Mouse (Mus musculus): ENCODE data around the gene Sh3glb2. TPM values are rescaled to one million over a fixed set of nuclear protein-coding genes. Genes with fewer than 3 reads are reported as not detected.
A peak's percentile ranks its signal among the peaks of the same experiment; 100 is the strongest.

The Sh3glb2 gene
- total and polyA plus RNA-seq, 2 experiments from 2014 or later: 171 to 410 TPM

DNA sequence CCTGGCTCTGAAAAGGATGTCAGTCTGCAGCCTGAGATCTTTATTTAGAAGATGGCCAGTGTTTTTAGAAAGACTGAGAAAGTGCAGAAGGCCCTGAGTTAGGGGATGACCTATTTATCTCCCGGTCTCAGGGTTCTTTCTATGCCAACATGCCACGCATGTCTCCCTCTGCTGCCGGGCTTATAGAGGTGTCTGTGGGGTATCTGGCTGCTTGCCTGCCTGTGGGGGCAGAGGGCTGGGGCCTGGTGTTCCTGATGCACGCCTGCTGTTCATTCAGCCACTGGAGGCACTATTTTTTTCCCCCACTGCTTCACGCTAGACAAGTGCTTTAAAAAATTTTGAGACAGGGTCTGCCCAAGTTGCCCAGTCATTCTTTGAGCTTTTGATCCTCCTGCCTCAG, 7.1 kb upstream of the Sh3glb2 start:
- no peaks in the 10 kb centered on the region for H3K27me3 ChIP-seq (ENCODE audit: insufficient read depth, low read length)
- no peaks in the 10 kb centered on the region for H3K9me3 ChIP-seq (ENCODE audit: low read length)
- no peak overlapping the region for H3K9ac ChIP-seq (replicated peaks; ENCODE audit: low read length)
- H3K4me3 ChIP-seq (ENCODE audit: low read length): no peak overlapping the region
- WGBS: 36% methylated on average over 5 of the region's 5 CpGs
- no peak for DNase-seq (ENCODE audit: low spot score)
- peaks cover 42% of the 10 kb centered on the region for H3K36me3 ChIP-seq (ENCODE audit: insufficient read depth, low read length)
- no peak for ATAC-seq
- TF ChIP-seq CTCF (IDR thresholded peaks at IDR 0.05; ENCODE audit: low read depth): no peak
- peaks cover 15% of the 10 kb centered on the region; the same call in 1 of the 2 replicates for H3K4me1 ChIP-seq (ENCODE audit: insufficient read depth, low read length)
- no peak overlapping the region for H3K4me2 ChIP-seq (ENCODE audit: low read depth, low read length)
- H3K27ac ChIP-seq: no peak overlapping the region

DNA sequence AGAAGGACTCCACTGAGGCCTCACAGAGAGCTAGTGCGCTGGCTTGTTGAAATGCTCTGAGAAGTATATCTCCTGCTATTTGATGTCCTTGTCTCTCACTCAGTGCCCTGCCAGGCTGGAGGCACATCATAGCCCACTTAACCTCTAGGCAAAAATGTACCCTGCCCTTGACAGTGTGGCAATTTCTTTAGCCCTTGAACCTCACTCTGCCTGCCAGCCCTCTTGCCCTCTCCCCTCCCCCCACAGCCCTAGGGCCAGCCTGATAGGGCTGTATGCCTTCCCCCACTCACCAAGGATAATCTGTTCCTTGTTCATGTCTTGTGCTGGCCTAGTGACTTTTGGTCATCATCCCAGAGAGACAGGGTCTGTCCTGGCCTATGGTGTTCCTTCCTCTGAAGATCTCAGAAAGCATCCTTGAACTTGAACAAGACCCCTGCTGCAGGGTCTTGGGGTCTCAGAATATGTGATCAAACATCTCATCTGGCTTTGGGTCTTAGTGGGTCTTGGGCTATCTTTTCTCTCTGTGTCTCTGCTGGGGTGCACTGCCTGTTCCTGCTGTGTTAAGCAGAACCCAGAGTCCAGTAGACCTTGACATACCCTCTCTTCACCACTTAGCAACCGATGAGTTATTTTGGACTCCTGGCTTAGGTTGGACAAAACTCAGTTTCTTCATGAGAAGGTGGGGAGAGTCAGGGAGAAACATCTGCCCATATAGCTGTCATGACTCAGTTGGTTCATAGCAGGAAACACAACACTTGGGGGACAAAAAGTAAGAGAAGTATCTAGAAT, 6.3 kb upstream of the Sh3glb2 start:
- H3K27ac ChIP-seq: no peak overlapping the region
- H3K4me2 ChIP-seq (ENCODE audit: low read depth, low read length): peak overlapping the region; percentile 95
- no peaks in the 10 kb centered on the region for H3K9me3 ChIP-seq (ENCODE audit: low read length)
- no peaks in the 10 kb centered on the region for H3K27me3 ChIP-seq (ENCODE audit: insufficient read depth, low read length)
- H3K9ac ChIP-seq (replicated peaks; ENCODE audit: low read length): peak overlapping the region; percentile 78; the same call in 1 of the 2 replicates
- ATAC-seq (no peak), DNase-seq (ENCODE audit: low spot score) (no peak)
- H3K4me3 ChIP-seq (ENCODE audit: low read length): peak overlapping the region; percentile 95
- 93% methylated on average over 2 of the region's 2 CpGs for WGBS
- TF ChIP-seq CTCF (IDR thresholded peaks at IDR 0.05; ENCODE audit: low read depth): no peak
- H3K4me1 ChIP-seq (ENCODE audit: insufficient read depth, low read length): peaks cover 15% of the 10 kb centered on the region; the same call in 1 of the 2 replicates
- peaks cover 35% of the 10 kb centered on the region for H3K36me3 ChIP-seq (ENCODE audit: insufficient read depth, low read length)

DNA sequence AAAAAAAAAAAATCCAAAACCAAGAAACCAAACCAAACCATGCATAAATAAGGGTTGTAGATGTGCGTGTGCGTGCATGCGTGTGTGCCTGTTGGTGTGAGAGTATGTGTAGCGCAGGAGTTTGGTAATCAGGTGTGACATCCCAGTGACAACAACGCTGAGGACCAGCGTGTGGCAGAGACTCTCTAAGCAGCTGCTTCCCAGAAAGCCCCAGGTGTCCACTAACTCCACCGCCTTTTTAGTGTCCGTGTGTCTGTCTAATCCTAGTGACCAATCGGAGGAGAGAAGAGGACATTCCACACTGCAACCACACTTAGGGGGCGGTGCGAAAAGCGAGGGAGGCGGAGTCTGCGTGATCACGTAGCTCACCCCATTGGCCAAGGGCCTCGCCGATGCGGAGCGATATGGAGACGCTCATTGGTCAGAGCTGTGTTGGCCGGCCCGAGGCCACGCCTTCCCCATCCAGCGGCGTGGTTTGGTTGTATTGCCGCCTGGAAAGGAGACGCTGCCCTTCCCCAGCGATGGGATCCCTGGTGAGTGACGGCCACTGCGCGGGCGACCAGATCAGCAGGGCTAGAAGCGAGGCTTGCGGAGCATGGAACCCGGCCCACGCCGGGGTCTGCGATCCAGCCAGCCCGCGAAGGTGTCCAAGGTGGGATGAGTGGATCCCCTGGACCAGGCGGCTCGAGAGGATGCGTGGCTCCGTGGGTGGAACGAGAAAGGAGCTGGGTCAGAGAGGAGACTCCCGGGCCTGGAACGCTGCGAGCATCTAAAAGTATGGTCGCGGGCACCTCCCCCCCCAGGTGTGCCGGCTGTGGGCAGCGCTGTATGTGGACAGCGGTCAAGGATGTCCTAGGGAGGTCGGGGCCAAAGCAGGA, 4.9 kb upstream of the Sh3glb2 start, which contains the start of gene Miga2:
Gene Miga2 (plus strand): TSS at position 461 of the 878 bp plus-strand sequence.
- Histone ChIP-seq H3K4me3 (ENCODE audit: low read length) (peak within 1 kb of the TSS; percentile 95), H3K9ac (replicated peaks; ENCODE audit: low read length) (peak within 1 kb of the TSS; percentile 78), H3K36me3 (ENCODE audit: insufficient read depth, low read length) (peaks cover 20% of the 10 kb centered on the region), H3K4me1 (ENCODE audit: insufficient read depth, low read length) (peaks cover 15% of the 10 kb centered on the region; the same call in 1 of the 2 replicates), H3K4me2 (ENCODE audit: low read depth, low read length) (peak within 1 kb of the TSS; percentile 95), H3K27ac (no peak within 1 kb of the TSS), H3K9me3 (ENCODE audit: low read length) (no peaks in the 10 kb centered on the region), H3K27me3 (ENCODE audit: insufficient read depth, low read length) (no peaks in the 10 kb centered on the region)
- TF ChIP-seq CTCF (IDR thresholded peaks at IDR 0.05; ENCODE audit: low read depth): 0 out of 2 replicates have a peak, but pooled peaks have one; percentile 8
- peak; percentile 99 for ATAC-seq
- WGBS: under 1% methylated on average over 54 of the region's 54 CpGs
- DNase-seq (ENCODE audit: low spot score): peak; percentile 99

DNA sequence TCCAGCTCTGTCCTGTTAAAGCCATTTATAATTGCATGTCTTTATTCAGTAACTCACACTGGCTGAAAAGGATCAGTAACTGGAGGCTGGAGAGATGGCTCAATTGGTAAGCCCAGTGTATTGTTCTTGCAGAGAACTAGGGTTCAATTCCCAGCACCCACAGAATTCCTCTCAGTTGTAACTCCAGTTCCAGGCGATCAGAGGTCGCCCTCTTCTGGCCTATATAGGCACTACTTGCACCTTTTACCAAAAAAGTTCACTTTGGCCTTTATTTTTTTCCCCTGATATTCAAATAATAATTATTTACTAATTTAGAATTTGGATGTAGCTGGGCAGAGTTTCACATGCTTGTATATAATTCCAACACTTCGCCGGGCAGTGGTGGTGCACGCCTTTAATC, 3.7 kb upstream of the Sh3glb2 start:
- H3K27ac ChIP-seq: no peak overlapping the region
- no peak for DNase-seq (ENCODE audit: low spot score)
- no peak overlapping the region for H3K4me2 ChIP-seq (ENCODE audit: low read depth, low read length)

DNA sequence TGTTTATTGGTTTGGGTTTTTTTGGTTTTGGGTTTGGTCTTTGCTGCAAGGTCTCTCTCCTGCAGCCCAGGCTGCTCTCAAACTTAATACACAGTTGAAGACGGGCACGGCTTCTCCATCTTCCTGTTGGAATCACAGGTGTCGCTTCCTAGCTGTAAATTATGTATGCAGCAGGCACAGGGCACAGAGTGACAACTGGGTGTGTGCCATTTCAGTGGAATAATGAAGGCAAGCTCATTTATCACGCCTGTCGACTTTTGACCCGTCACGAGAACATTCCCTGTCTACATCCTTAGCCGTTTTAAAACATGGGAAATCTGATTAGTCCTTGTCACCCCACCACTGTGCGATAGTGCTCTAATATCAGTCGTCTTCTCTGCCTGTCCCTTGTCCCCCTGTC, 1.5 kb upstream of the Sh3glb2 start:
- Histone ChIP-seq H3K27me3 (ENCODE audit: insufficient read depth, low read length) (no peaks in the 10 kb centered on the region), H3K9ac (replicated peaks; ENCODE audit: low read length) (no peak overlapping the region), H3K4me2 (ENCODE audit: low read depth, low read length) (no peak overlapping the region), H3K4me3 (ENCODE audit: low read length) (no peak overlapping the region), H3K27ac (no peak overlapping the region), H3K9me3 (ENCODE audit: low read length) (no peaks in the 10 kb centered on the region), H3K4me1 (ENCODE audit: insufficient read depth, low read length) (peaks cover 22% of the 10 kb centered on the region), H3K36me3 (ENCODE audit: insufficient read depth, low read length) (no peaks in the 10 kb centered on the region)
- ATAC-seq: no peak
- TF ChIP-seq CTCF (IDR thresholded peaks at IDR 0.05; ENCODE audit: low read depth): no peak
- 52% methylated on average over 10 of the region's 10 CpGs for WGBS
- no peak for DNase-seq (ENCODE audit: low spot score)

More for the DNA sequence above, 3.7 kb upstream of the Sh3glb2 start:
- WGBS: 74% methylated on average over 5 of the region's 5 CpGs
- H3K36me3 ChIP-seq (ENCODE audit: insufficient read depth, low read length): peaks cover 9% of the 10 kb centered on the region
- no peak overlapping the region for H3K9ac ChIP-seq (replicated peaks; ENCODE audit: low read length)
- no peaks in the 10 kb centered on the region for H3K27me3 ChIP-seq (ENCODE audit: insufficient read depth, low read length)
- peak; percentile 41 for TF ChIP-seq CTCF (IDR thresholded peaks at IDR 0.05; ENCODE audit: low read depth)
- no peak for ATAC-seq
- peaks cover 24% of the 10 kb centered on the region for H3K4me1 ChIP-seq (ENCODE audit: insufficient read depth, low read length)
- H3K4me3 ChIP-seq (ENCODE audit: low read length): no peak overlapping the region
- no peaks in the 10 kb centered on the region for H3K9me3 ChIP-seq (ENCODE audit: low read length)

DNA sequence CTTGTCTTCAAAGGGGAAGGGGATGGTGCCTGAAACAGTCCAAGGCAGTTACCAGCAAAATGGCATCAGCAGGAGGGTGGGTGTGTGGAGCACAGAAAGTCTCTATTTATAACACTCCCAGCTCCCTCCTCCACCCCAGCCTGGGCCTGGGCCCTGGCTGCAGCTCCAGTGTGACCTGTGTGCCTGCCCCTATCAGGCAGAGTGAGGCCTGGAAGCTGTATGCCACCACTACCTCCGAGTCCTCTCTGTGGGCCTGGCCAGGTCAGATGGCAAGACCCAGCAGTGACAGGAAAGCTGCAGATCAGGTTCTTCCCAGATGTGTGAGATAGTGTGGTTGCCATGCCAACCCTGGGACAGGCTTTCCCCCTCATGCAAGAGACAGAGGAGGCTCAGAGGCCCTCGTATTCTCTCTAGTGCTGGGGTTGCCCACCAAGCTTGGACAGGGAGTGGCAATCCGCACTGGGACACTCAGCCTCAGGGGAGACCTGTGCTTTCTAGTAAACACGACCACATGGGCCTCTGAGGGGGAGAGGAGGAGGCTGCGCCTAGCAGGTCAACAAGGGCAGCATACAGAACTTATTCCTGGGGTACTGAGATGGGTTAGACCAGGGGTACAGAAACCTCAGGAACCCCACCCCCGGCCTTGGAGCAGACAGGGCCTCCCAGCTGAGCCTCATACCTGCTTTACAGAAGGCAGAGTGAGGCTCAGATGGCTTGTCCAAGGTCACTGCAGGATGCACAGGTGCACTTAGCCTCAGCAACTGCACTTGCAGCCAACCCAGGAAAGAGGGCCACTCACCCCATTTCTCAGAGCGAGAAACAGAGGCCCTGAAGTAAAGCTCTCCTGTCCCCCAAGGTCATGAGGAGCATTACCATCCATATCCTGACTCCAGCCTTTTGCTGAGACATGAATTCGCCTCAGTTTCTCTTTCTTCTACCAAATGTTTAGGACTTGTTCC, 1.3 kb downstream of the Sh3glb2 start:
- Histone ChIP-seq H3K27ac (0 out of 2 replicates have a peak overlapping the region, but pooled peaks have one; percentile 80), H3K36me3 (ENCODE audit: insufficient read depth, low read length) (peaks cover 12% of the 10 kb centered on the region), H3K4me1 (ENCODE audit: insufficient read depth, low read length) (peaks cover 12% of the 10 kb centered on the region), H3K4me3 (ENCODE audit: low read length) (peak overlapping the region; percentile 82), H3K4me2 (ENCODE audit: low read depth, low read length) (peak overlapping the region; percentile 84), H3K9me3 (ENCODE audit: low read length) (no peaks in the 10 kb centered on the region), H3K9ac (replicated peaks; ENCODE audit: low read length) (peak overlapping the region; percentile 81), H3K27me3 (ENCODE audit: insufficient read depth, low read length) (no peaks in the 10 kb centered on the region)
- TF ChIP-seq CTCF (IDR thresholded peaks at IDR 0.05; ENCODE audit: low read depth): no peak
- ATAC-seq (no peak), DNase-seq (ENCODE audit: low spot score) (no peak)
- WGBS: 53% methylated on average over 8 of the region's 8 CpGs

Data from hindbrain, postnatal 0 days (tissue).